Mouse (Mus musculus) kidney, postnatal 0 days (tissue): ENCODE results near the gene Olfr1367. TPM values are rescaled to one million over a fixed set of nuclear protein-coding genes. Genes with fewer than 3 reads are reported as not detected.

ENCODE experiments used
- ATAC-seq: fragments of 200-750 bp; cut with Nextera tagmentation; replicated peaks from 2 replicates; pipeline ENCODE4 v1.8.0; 2017; ENCODE audit warnings: low read depth, moderate number of reproducible peaks, moderate TSS enrichment, moderate library complexity; ENCODE audit not compliant: low FRiP score
- DNase-seq: peaks from one replicate; pipeline ENCODE4 v3.0.0-alpha.2; 2016; ENCODE audit warnings: low spot score
- H3K27ac ChIP-seq: fragments of 300-500 bp; sonication (generic); 2 replicates; pipeline ENCODE4 v1.5.1; 2014; ENCODE audit warnings: mild to moderate bottlenecking
- H3K27me3 ChIP-seq: fragments of 300-500 bp; sonication (generic); 2 replicates; pipeline ENCODE4 v1.6.1; 2014; ENCODE audit warnings: low read length, mixed read lengths; ENCODE audit not compliant: insufficient read depth
- H3K36me3 ChIP-seq: fragments of 300-500 bp; sonication (generic); 2 replicates; pipeline ENCODE4 v1.6.1; 2014; ENCODE audit warnings: low read length, mixed read lengths; ENCODE audit not compliant: insufficient read depth
- H3K4me1 ChIP-seq: fragments of 300-500 bp; sonication (generic); replicated peaks from 2 replicates; pipeline ENCODE4 v1.6.1; 2014; ENCODE audit warnings: antibody characterized with exemption, low read length, mixed read lengths; ENCODE audit not compliant: insufficient read depth
- H3K4me2 ChIP-seq: fragments of 300-500 bp; sonication (generic); 2 replicates; pipeline ENCODE4 v1.6.1; 2014; ENCODE audit warnings: mild to moderate bottlenecking, low read length, moderate library complexity, mixed read lengths
- H3K4me3 ChIP-seq: fragments of 300-500 bp; sonication (generic); replicated peaks from 2 replicates; pipeline ENCODE4 v1.5.1; 2014; ENCODE audit warnings: low read depth, low read length
- H3K9ac ChIP-seq: fragments of 300-500 bp; sonication (generic); 2 replicates; pipeline ENCODE4 v1.6.1; 2014; ENCODE audit warnings: low read depth, low read length
- H3K9me3 ChIP-seq: fragments of 300-500 bp; sonication (generic); replicated peaks from 2 replicates; pipeline ENCODE4 v1.6.1; 2016; ENCODE audit warnings: low read length, inconsistent platforms, mixed read lengths
- CTCF ChIP-seq: IDR thresholded peaks from 2 replicates; pipeline ENCODE4 v1.5.1; 2016; ENCODE audit warnings: antibody characterized with exemption, low read depth, mild to moderate bottlenecking, moderate library complexity
- WGBS: fragments of 180-500 bp; shearing (Covaris S2); extraction: QIAGEN DNeasy Blood & Tissue Kit; methylation state at CpG from one replicate; pipeline ENCODE4 v1.1.7; 2014; 5-methylcytosine and 5-hydroxymethylcytosine counted together
- polyA plus RNA-seq: library from polyadenylated mRNA; unstranded; fragments of >200 nt; fragmentation: Nextera tagmentation; extraction: Ambion mirVana; gene quantifications from 2 replicates; pipeline ENCODE4 v1.2.1, GENCODE M21; 2015

Olfr1367 gene
- polyA plus RNA-seq, 1 experiment from 2014 or later, result not detected

DNA sequence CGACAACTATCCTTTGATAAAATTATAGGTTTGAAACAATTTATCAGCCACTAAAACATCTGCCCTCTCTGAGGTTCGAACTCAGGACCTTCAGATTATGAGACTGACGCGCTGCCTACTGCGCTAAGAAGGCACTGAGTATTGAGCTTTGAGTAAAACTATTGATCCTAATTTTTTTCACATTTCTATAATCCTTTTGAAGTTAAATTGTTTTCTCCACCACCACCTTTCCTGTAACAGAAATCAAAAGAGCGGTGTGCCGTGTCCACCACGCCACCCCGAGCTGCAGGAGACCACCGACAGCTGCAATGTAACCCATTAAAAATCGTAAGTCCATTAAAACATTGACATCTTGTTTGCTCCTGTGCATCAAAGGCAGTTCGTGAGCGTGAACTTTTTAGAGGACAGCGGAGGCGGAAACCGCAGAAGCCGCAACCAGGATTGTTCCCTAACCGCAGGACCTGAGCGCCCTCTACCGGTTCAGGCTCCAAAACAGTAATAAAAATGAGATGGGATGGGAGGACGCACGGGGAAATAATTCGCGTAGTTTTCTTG is 20.0 kb upstream of the Olfr1367 start:
- peak; percentile 89 for TF ChIP-seq CTCF
- Histone ChIP-seq H3K4me1 (0 out of 2 replicates have a peak, but pooled peaks cover 4% of the 10 kb centered on the region), H3K9me3 (no peaks in the 10 kb centered on the region), H3K36me3 (no peaks in the 10 kb centered on the region), H3K27ac (no peak overlapping the region), H3K4me3 (peak overlapping the region; percentile 35), H3K27me3 (no peaks in the 10 kb centered on the region), H3K4me2 (peak overlapping the region; percentile 66), H3K9ac (peak overlapping the region; percentile 10; the same call in 1 of the 2 replicates)
- WGBS, result under 1% methylated on average over 24 of the region's 24 CpGs
- DNase-seq, result peak; percentile 94
- peak; percentile 57 for ATAC-seq

DNA sequence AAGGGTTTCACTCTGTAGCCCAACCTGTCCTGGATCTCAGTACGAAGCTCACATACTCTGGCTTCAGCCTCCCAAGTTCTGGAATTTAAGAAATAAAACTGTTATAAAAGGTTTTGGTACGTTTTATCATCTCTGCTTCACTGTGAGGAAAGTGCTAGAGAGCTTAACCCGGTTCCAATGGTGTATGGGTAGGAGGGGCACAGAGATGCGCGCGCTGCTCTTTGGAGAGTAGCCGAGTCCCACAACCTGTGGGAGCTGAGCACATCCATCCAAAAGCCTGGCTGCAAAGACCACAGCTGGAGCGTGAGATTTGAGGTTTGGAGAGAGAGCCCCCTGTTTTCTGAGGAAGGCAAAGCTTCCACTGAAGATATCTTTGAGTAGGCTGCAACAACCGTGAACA is 19.3 kb upstream of the Olfr1367 start:
- WGBS, result under 1% methylated on average over 9 of the region's 9 CpGs
- Histone ChIP-seq H3K9ac (peak overlapping the region; percentile 10; the same call in 1 of the 2 replicates), H3K27me3 (no peaks in the 10 kb centered on the region), H3K4me3 (peak overlapping the region; percentile 35), H3K9me3 (no peaks in the 10 kb centered on the region), H3K4me1 (no peaks in the 10 kb centered on the region), H3K36me3 (no peaks in the 10 kb centered on the region), H3K4me2 (peak overlapping the region; percentile 66), H3K27ac (no peak overlapping the region)
- no peak for TF ChIP-seq CTCF
- DNase-seq (peak; percentile 27), ATAC-seq (0 out of 2 replicates have a peak, but pooled peaks have one; percentile 53)

DNA sequence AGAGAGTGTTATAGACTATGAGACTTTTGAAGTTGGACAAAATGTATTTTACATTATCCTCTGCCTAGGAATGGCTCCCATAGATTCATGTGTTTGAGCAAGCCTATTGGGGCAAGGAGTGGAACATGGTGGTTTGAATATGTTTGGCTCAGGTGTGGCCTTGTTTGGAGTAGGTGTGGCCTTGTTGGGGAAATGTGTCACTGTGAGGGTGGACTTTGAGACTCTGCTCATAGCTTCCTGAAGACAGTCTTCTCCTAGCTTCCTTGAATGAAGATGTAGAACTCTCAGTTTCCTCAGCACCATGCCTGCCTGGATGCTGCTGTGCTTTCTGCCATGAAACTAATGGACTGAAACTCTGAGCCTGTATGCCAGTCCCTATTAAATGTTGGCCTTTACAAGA is 3.9 kb downstream of the Olfr1367 start:
- H3K27ac ChIP-seq, result no peak overlapping the region
- no peak overlapping the region for H3K9ac ChIP-seq
- no peaks in the 10 kb centered on the region for H3K36me3 ChIP-seq
- DNase-seq (no peak), ATAC-seq (no peak)
- H3K4me1 ChIP-seq, result no peaks in the 10 kb centered on the region
- no peaks in the 10 kb centered on the region for H3K27me3 ChIP-seq
- H3K4me3 ChIP-seq, result no peak overlapping the region
- no peaks in the 10 kb centered on the region for H3K9me3 ChIP-seq
- H3K4me2 ChIP-seq, result no peak overlapping the region
- no peak for TF ChIP-seq CTCF

DNA sequence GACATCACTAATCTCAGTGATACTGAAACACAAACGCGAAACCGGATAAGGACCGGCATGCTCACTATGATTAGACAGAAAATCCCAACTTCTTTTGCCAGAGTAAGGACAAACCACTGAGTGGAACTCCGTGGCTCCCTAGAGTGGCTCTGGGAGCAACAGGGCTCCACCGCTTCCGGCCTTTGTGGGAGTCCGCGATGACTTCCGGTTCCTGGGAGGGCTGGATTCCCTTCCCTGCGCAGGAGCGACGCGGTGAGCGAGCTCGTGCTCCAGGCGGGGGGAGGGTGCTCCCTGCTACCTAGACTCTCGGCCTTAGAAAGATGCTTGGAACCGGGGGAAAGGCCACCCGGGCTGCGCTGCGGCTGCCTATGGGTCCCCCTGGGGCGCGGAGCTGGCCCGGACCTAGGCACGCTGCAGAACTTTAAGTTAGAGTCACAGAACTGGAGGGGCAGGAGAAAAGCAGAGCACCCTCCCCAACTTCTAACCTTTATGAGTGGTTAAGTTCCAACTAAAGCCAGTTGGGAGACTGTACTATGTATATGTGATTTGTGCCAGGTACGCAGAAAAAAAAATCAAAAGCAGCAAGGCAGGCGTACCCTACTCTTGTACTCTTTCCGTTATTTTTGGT is 16.0 kb downstream of the Olfr1367 start, which contains the start of gene Zscan12:
TSS of gene Zscan12 (plus strand) at position 200 of the 628 bp plus-strand sequence.
- Histone ChIP-seq H3K4me1 (peaks cover 11% of the 10 kb centered on the region), H3K27me3 (no peaks in the 10 kb centered on the region), H3K9ac (peak within 1 kb of the TSS; percentile 82), H3K4me2 (peak within 1 kb of the TSS; percentile 64), H3K4me3 (peak within 1 kb of the TSS; percentile 71), H3K9me3 (no peaks in the 10 kb centered on the region), H3K27ac (peak within 1 kb of the TSS; percentile 75), H3K36me3 (0 out of 2 replicates have a peak, but pooled peaks cover 5% of the 10 kb centered on the region)
- under 1% methylated on average over 29 of the region's 29 CpGs for WGBS
- ATAC-seq, result peak; percentile 97
- peak; percentile 98 for DNase-seq
- no peak for TF ChIP-seq CTCF

DNA sequence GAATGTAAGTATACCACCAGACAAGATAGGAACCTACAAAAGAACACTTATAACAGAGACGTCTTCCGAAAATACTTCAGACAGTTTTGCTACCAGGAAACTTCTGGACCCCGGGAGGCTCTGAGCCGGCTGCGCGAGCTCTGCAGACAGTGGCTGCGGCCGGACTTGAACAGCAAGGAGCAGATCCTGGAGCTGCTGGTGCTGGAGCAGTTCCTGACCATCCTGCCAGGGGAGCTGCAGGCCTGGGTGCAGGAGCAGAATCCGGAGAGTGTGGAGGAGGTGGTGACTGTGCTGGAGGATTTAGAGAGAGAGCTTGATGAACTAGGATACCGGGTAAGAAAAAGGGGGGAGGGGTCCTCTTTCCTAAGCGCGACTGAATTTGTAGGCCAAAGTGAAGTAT is 17.0 kb downstream of the Olfr1367 start:
- peak overlapping the region; percentile 71 for H3K4me3 ChIP-seq
- H3K9ac ChIP-seq, result 0 out of 2 replicates have a peak overlapping the region, but pooled peaks have one; percentile 31
- ATAC-seq, result no peak
- peak overlapping the region; percentile 64 for H3K4me2 ChIP-seq
- H3K27ac ChIP-seq, result no peak overlapping the region
- H3K36me3 ChIP-seq, result peaks cover 8% of the 10 kb centered on the region; the same call in 1 of the 2 replicates
- H3K4me1 ChIP-seq, result peaks cover 11% of the 10 kb centered on the region
- H3K9me3 ChIP-seq, result no peaks in the 10 kb centered on the region
- no peaks in the 10 kb centered on the region for H3K27me3 ChIP-seq
- DNase-seq, result no peak
- no peak for TF ChIP-seq CTCF
- 70% methylated on average over 12 of the region's 12 CpGs for WGBS

DNA sequence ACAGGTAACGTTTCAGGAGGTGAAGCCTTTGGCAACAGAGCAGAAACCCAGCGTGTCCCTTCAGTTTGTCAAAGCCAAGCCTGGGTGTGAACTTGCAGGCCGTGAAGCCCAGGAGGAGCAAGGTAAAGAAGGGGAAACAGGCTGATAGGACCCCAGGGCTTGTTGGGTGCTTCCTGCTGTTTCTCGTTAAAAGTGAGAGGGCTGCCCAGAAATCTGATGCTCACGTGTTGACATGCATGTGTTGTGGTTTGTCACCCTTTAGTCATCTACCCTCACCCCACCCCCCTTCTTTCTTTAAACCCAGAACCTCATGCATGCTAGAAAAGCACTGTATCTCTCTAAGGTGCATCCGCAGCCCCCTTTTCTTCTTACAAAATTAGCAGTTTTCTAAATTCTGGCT is 19.9 kb downstream of the Olfr1367 start:
- no peaks in the 10 kb centered on the region for H3K9me3 ChIP-seq
- WGBS, result 80% methylated on average over 6 of the region's 6 CpGs
- H3K27me3 ChIP-seq, result no peaks in the 10 kb centered on the region
- no peak for DNase-seq
- no peak overlapping the region for H3K4me2 ChIP-seq
- no peak overlapping the region for H3K4me3 ChIP-seq
- H3K36me3 ChIP-seq, result peaks cover 22% of the 10 kb centered on the region; the same call in 1 of the 2 replicates
- no peak overlapping the region for H3K9ac ChIP-seq
- no peak for ATAC-seq
- no peak for TF ChIP-seq CTCF
- peaks cover 11% of the 10 kb centered on the region for H3K4me1 ChIP-seq
- no peak overlapping the region for H3K27ac ChIP-seq
